Mouse (Mus musculus) cerebellum, postnatal 36 days (tissue): Measurements from ENCODE around the gene Gm5797.
"Not testable (repeated sequence)": the region's sequence is repeated elsewhere in the genome, so short reads cannot be mapped to it uniquely, and the experiment has no call there.

Experiments used
- DNase-seq, 2 experiments: peaks; one replicate each; pipeline ENCODE4 v3.0.0; 2021 to 2022; ENCODE audit warnings: mixed read lengths in 2 of 2

Gene Gm5797

DNA sequence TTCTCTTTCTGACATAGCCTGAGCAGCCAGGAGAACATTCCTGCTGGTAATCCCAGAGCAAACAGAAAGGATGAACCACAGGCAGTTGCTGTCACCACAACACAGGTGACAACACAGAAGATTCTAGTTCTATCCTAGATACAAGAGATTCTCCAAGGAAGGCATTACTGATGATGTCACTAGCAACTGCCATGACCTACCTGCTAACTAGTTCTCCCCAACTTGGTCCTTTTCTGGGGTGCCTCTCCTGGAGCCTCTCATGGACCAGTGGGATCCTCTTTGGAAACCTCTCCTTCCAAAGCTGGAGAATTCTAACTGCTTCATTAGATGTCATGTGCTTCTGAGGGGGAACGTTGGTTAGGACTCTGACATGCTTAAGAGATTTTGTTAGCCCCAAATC is at the start of gene Gm5797:
TSS of gene Gm5797 (minus strand) at position 101 of the 400 bp plus-strand sequence.
- DNase-seq: not testable (repeated sequence)

DNA sequence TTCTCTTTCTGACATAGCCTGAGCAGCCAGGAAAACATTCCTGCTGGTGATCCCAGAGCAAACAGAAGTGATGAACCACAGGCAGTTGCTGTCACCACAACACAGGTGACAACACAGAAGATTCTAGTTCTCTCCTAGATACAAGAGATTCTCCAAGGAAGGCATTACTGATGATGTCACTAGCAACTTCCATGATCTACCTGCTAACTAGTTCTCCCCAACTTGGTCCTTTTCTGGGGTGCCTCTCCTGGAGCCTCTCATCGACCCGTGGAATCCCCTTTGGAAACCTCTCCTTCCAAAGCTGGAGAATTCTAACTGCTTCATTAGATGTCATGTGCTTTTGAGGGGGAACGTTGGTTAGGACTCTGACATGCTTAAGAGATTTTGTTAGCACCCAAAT is 32.8 kb upstream of the Gm5797 start, which contains the start of gene Gm8374:
TSS of gene Gm8374 (minus strand) at position 101 of the 400 bp plus-strand sequence.
- not testable (repeated sequence) for DNase-seq

DNA sequence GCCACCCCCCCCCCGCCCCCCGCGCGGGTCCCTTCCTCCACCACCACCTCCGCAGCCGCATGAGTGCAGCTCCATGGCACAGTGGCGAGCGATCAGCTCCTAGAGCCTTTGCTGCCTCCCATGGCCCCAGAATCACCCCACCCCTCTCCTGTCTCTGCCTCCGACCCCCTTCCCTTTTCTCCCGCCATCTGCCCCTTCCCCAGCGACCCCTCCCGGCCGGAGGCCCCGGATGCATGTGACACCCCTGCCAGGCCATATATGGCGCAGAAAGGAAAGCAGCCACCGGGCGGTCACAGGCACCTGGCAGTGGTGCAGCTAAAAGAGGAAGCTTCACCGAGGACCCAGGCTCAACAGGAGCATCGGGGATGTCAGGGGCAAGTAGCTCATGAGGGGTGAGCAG is 17.1 kb downstream of the Gm5797 start:
- DNase-seq: peak in 1 of 2 experiments; percentile 2

DNA sequence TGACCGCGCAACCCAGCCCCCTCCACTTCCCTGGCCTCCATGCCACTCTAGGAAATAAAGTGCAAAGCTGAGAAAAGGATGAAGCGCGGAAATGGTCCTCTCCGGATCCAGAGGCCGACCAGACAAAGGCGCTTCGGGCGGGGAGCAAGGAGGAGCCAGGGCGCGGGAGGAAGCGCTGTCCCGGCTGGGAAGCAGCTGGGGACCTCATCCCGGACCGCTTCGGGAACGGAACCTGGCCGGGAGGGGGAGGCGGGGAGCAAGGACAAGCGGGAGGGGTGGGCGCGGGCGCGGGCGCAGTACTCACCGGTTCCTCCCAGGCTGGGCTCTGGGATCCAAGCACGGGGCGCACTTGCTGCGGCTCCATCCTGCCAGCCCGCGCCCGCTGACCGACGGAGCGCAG is 17.5 kb downstream of the Gm5797 start, which contains the start of gene Gm3739:
TSS of gene Gm3739 (minus strand) at position 389 of the 400 bp plus-strand sequence.
- peak in 1 of 2 experiments; percentile 3 for DNase-seq
